Mouse (Mus musculus) neural tube, embryonic 11.5 days (tissue): Measurements from ENCODE around the gene Rnasel. TPM values are rescaled to one million over a fixed set of nuclear protein-coding genes. Genes with fewer than 3 reads are reported as not detected.

Source experiments
- ATAC-seq: fragments of 200-750 bp; cut with Nextera tagmentation; 2 replicates; pipeline ENCODE4 v1.8.0; 2017; ENCODE audit warnings: moderate number of reproducible peaks, mild to moderate bottlenecking, moderate TSS enrichment, moderate library complexity; ENCODE audit not compliant: insufficient read depth, low FRiP score, low TSS enrichment
- DNase-seq: peaks from one replicate; pipeline ENCODE4 v3.0.0-alpha.2; 2015; ENCODE audit warnings: low spot score
- H3K27ac ChIP-seq: fragments of 300-500 bp; sonication (generic); 2 replicates; pipeline ENCODE4 v1.5.1; 2014; ENCODE audit warnings: low read depth, mild to moderate bottlenecking, low read length
- H3K27me3 ChIP-seq: fragments of 300-500 bp; sonication (generic); 2 replicates; pipeline ENCODE4 v1.6.1; 2014; ENCODE audit warnings: mild to moderate bottlenecking, low read length, mixed read lengths; ENCODE audit not compliant: control insufficient read depth, insufficient read depth
- H3K36me3 ChIP-seq: fragments of 300-500 bp; sonication (generic); 2 replicates; pipeline ENCODE4 v1.6.1; 2014; ENCODE audit warnings: mild to moderate bottlenecking, low read length, moderate library complexity, mixed read lengths; ENCODE audit not compliant: control insufficient read depth, insufficient read depth
- H3K4me1 ChIP-seq: fragments of 300-500 bp; sonication (generic); 2 replicates; pipeline ENCODE4 v1.6.1; 2014; ENCODE audit warnings: low read length, mixed read lengths; ENCODE audit not compliant: control insufficient read depth, insufficient read depth
- H3K4me2 ChIP-seq: fragments of 300-500 bp; sonication (generic); 2 replicates; pipeline ENCODE4 v1.6.1; 2014; ENCODE audit warnings: low read depth, mild to moderate bottlenecking, moderate library complexity
- H3K4me3 ChIP-seq: fragments of 300-500 bp; sonication (generic); 2 replicates; pipeline ENCODE4 v1.5.1; 2014; ENCODE audit warnings: low read depth, low read length
- H3K9ac ChIP-seq: fragments of 300-500 bp; sonication (generic); 2 replicates; pipeline ENCODE4 v1.6.1; 2014; ENCODE audit warnings: mild to moderate bottlenecking, low read length
- H3K9me3 ChIP-seq: fragments of 300-500 bp; sonication (generic); 2 replicates; pipeline ENCODE4 v1.6.1; 2016; ENCODE audit warnings: low read length; ENCODE audit not compliant: control insufficient read depth
- WGBS: fragments of 180-500 bp; shearing (Covaris S2); extraction: QIAGEN DNeasy Blood & Tissue Kit; methylation state at CpG from one replicate; pipeline ENCODE4 v1.1.7; 2014; 5-methylcytosine and 5-hydroxymethylcytosine counted together
- polyA plus RNA-seq: library from polyadenylated mRNA; unstranded; fragments of >200 nt; fragmentation: Nextera tagmentation; extraction: Ambion mirVana; gene quantifications from 2 replicates; pipeline ENCODE4 v1.2.1, GENCODE M21; 2014

Gene Rnasel
- polyA plus RNA-seq, 1 experiment from 2014 or later: 26.7 TPM

DNA sequence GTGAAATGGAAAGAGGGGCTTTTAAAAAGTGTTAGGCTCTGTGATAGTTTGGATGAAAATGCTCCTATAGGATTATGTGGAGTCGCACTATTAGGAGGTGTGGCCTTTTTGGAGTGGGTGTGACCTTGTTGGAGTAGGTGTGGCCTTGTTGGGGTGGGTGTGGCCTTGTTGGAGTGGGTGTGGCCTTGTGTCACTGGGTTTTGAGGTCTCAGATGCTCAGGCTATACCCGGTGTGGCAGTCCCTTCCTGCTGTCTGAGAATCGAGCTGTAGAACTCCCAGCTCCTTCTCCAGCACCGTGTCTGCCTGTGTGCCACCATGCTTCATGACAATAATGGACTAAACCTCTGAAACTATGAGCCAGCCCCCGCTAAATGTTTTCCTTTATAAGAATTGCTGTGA, 40.6 kb upstream of the Rnasel start:
- H3K4me2 ChIP-seq: no peak overlapping the region
- H3K4me1 ChIP-seq: peaks cover 8% of the 10 kb centered on the region; the same call in 1 of the 2 replicates
- H3K4me3 ChIP-seq: no peak overlapping the region
- WGBS: 87% methylated on average over 5 of the region's 5 CpGs
- no peaks in the 10 kb centered on the region for H3K36me3 ChIP-seq
- no peak overlapping the region for H3K9ac ChIP-seq
- no peak overlapping the region for H3K27ac ChIP-seq
- H3K27me3 ChIP-seq: no peaks in the 10 kb centered on the region
- H3K9me3 ChIP-seq: no peaks in the 10 kb centered on the region
- ATAC-seq (no peak), DNase-seq (no peak)

DNA sequence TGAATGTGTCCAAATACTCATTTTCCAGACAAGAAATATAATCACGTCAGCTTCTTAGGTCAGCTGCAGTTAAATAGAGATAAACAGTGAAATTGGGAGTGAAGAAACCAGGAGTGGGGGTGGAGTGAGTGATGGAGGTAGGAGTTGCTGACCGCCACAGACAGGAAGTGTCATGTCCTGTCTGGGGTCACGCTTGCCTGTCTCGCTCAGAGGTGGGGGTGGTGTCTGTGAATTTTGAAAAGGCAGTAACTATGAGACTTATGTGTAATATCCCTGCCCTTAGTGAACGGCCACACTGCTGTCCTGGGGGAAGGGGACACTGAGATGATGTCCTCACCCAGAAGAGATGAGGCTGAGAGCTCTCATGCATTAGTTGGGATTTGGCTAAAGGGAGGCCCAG, 39.8 kb upstream of the Rnasel start:
- DNase-seq: no peak
- Histone ChIP-seq H3K4me2 (no peak overlapping the region), H3K36me3 (no peaks in the 10 kb centered on the region), H3K9me3 (no peaks in the 10 kb centered on the region), H3K4me1 (0 out of 2 replicates have a peak, but pooled peaks cover under 1% of the 10 kb centered on the region), H3K4me3 (no peak overlapping the region), H3K9ac (no peak overlapping the region), H3K27me3 (no peaks in the 10 kb centered on the region), H3K27ac (no peak overlapping the region)
- 71% methylated on average over 5 of the region's 5 CpGs for WGBS
- no peak for ATAC-seq

- DNase-seq (no peak), ATAC-seq (no peak)
- H3K9me3 ChIP-seq: no peaks in the 10 kb centered on the region
- H3K36me3 ChIP-seq: no peaks in the 10 kb centered on the region
- H3K4me3 ChIP-seq: no peak overlapping the region
- H3K4me1 ChIP-seq: no peaks in the 10 kb centered on the region
- no peak overlapping the region for H3K4me2 ChIP-seq
- no peak overlapping the region for H3K9ac ChIP-seq
- 87% methylated on average over 3 of the region's 3 CpGs for WGBS
- H3K27ac ChIP-seq: no peak overlapping the region
- H3K27me3 ChIP-seq: no peaks in the 10 kb centered on the region
Observed at GRCm38 (mm10) chr1:153711544-153712262, 37.5 kb upstream of the Rnasel start.

DNA sequence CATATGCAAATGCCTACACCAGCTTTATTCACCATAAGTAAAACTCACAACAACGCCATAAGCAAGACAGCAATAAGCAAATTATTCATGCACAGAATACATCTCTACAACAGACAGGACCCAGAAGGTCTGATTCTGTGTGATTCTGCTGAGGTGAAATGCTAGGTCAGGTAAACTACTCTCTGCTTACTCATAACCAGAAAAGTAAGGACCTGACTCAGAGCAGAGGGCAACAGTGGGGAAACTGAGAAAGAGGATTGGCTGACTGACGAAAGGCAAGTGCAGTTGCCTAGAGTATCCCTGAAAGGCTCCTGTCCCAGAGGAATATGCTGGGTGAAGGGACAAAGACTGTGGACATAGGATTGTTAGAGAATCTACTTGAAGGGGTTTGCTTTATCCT, 36.6 kb upstream of the Rnasel start:
- Histone ChIP-seq H3K4me3 (no peak overlapping the region), H3K27me3 (no peaks in the 10 kb centered on the region), H3K4me1 (no peaks in the 10 kb centered on the region), H3K4me2 (no peak overlapping the region), H3K9ac (no peak overlapping the region), H3K27ac (no peak overlapping the region), H3K36me3 (no peaks in the 10 kb centered on the region), H3K9me3 (no peaks in the 10 kb centered on the region)
- 92% methylated on average over 2 of the region's 2 CpGs for WGBS
- DNase-seq (no peak), ATAC-seq (no peak)

DNA sequence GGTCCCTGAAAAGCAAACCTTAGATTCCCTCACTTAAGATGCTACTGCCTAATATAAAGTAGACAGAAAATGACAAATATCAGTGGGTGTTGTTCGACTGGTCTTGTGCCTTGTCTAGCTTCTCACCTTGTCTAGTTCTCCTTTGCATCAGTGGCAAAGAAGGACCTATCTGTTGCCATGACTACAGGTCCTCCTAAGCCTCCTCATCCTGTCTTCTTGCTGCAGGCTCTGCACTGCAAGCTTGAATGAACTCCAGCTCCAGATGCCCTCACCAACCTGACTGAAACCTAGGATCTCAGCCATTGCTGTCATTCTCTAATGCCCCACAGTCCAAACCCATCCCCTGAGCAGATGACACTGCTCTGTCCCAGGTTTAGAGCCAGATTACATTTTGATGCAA, 31.2 kb upstream of the Rnasel start:
- WGBS: 84% methylated on average over 1 of the region's 1 CpGs
- Histone ChIP-seq H3K27ac (no peak overlapping the region), H3K9ac (no peak overlapping the region), H3K36me3 (no peaks in the 10 kb centered on the region), H3K9me3 (no peaks in the 10 kb centered on the region), H3K4me1 (no peaks in the 10 kb centered on the region), H3K4me3 (no peak overlapping the region), H3K4me2 (no peak overlapping the region), H3K27me3 (no peaks in the 10 kb centered on the region)
- ATAC-seq (no peak), DNase-seq (no peak)

- ATAC-seq (no peak), DNase-seq (no peak)
- Histone ChIP-seq H3K9me3 (no peaks in the 10 kb centered on the region), H3K4me1 (no peaks in the 10 kb centered on the region), H3K4me2 (no peak overlapping the region), H3K36me3 (no peaks in the 10 kb centered on the region), H3K27me3 (no peaks in the 10 kb centered on the region), H3K27ac (no peak overlapping the region), H3K4me3 (no peak overlapping the region), H3K9ac (no peak overlapping the region)
- 85% methylated on average over 7 of the region's 7 CpGs for WGBS
Observed at GRCm38 (mm10) chr1:153720935-153721334, 28.3 kb upstream of the Rnasel start.

- Histone ChIP-seq H3K27ac (no peak overlapping the region), H3K4me1 (no peaks in the 10 kb centered on the region), H3K4me2 (no peak overlapping the region), H3K9me3 (no peaks in the 10 kb centered on the region), H3K27me3 (no peaks in the 10 kb centered on the region), H3K4me3 (no peak overlapping the region), H3K9ac (no peak overlapping the region), H3K36me3 (no peaks in the 10 kb centered on the region)
- DNase-seq (no peak), ATAC-seq (no peak)
- WGBS: 90% methylated on average over 9 of the region's 9 CpGs
Observed at GRCm38 (mm10) chr1:153721565-153722310, 27.5 kb upstream of the Rnasel start.

DNA sequence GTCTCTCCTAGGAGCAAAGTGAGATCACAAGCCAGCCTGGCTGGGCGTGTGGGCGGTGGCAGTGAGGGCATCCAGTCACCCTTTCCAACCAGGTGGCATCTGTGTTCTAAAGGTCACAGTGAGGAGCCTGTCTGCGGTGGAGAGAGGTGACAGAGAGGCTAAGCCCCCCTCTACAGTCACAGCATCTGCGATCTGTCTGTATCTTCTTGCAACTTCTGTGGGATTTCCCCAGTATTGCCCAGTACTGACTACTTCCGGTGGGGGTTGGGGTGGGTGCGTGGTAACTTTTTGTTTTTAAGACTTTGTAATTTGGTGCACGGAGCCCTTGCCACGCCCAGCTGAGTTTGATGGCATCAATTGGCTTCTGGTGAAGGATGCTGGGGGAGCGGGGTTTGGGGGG, 25.8 kb upstream of the Rnasel start:
- ATAC-seq (no peak), DNase-seq (no peak)
- 72% methylated on average over 9 of the region's 9 CpGs for WGBS
- Histone ChIP-seq H3K27me3 (no peaks in the 10 kb centered on the region), H3K27ac (no peak overlapping the region), H3K4me3 (no peak overlapping the region), H3K4me1 (no peaks in the 10 kb centered on the region), H3K4me2 (no peak overlapping the region), H3K9me3 (no peaks in the 10 kb centered on the region), H3K36me3 (no peaks in the 10 kb centered on the region), H3K9ac (no peak overlapping the region)

DNA sequence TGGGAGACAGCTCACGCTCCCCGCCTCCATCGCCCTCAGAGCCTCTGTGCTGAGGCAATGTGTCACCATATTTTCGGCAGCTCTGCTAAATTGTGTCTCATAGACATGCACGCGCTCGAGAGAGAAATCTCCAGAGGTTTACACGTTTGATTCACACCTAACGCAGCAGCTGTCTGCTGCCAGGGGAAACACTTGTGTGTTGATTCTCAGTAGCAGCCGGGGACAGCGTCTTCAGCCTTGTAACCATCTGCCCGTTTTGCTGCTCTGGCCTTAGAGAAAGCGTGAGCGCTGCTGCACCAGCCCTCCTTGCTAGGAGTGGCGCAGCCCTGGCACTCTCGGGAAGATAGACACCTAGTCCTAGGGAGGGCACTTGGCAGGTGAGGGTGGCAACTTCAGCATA, 22.6 kb upstream of the Rnasel start:
- H3K4me2 ChIP-seq: no peak overlapping the region
- H3K36me3 ChIP-seq: no peaks in the 10 kb centered on the region
- DNase-seq: no peak
- H3K9ac ChIP-seq: no peak overlapping the region
- no peak overlapping the region for H3K4me3 ChIP-seq
- H3K27me3 ChIP-seq: no peaks in the 10 kb centered on the region
- H3K4me1 ChIP-seq: no peaks in the 10 kb centered on the region
- no peak overlapping the region for H3K27ac ChIP-seq
- H3K9me3 ChIP-seq: no peaks in the 10 kb centered on the region
- ATAC-seq: no peak
- 79% methylated on average over 16 of the region's 16 CpGs for WGBS
